Mouse (Mus musculus): Measurements from ENCODE around the gene Kbtbd13.

- peak in 1 of 2 experiments; percentile 57; a peak in 2 of 4 replicates for TF ChIP-seq POLR2A (IDR thresholded peaks at IDR 0.05; ENCODE audit: control insufficient read depth in 1 of 2, insufficient read depth in 1 of 2, low read depth in 1 of 2, low read length in 2 of 2, poor library complexity in 1 of 2)
- TF ChIP-seq POLR2AphosphoS5 (IDR thresholded peaks at IDR 0.05; ENCODE audit: borderline replicate concordance, low read depth, low read length) = no peak
- no peak for TF ChIP-seq USF1 (IDR thresholded peaks at IDR 0.05; ENCODE audit: low read depth, low read length)
Observed at GRCm38 (mm10) chr9:65346476-65347111, 44.9 kb downstream of the Kbtbd13 start.

Measured in MEL (cell line).